Mouse (Mus musculus) embryonic facial prominence, embryonic 10.5 days (tissue): Measurements from ENCODE around the gene Cox7a1. TPM values are rescaled to one million over a fixed set of nuclear protein-coding genes. Genes with fewer than 3 reads are reported as not detected.

Experiments used
- DNase-seq: peaks from one replicate; pipeline ENCODE4 v3.0.0-alpha.2; 2017; ENCODE audit warnings: low spot score
- H3K27ac ChIP-seq: fragments of 300-500 bp; sonication (generic); replicated peaks from 2 replicates; pipeline ENCODE4 v1.5.1; 2016; ENCODE audit warnings: mild to moderate bottlenecking
- H3K27me3 ChIP-seq: fragments of 300-500 bp; sonication (generic); replicated peaks from 2 replicates; pipeline ENCODE4 v1.6.1; 2016; ENCODE audit warnings: low read depth, mild to moderate bottlenecking; ENCODE audit not compliant: poor library complexity, severe bottlenecking
- H3K36me3 ChIP-seq: fragments of 300-500 bp; sonication (generic); replicated peaks from 2 replicates; pipeline ENCODE4 v1.6.1; 2016; ENCODE audit warnings: mild to moderate bottlenecking, moderate library complexity
- H3K4me1 ChIP-seq: fragments of 300-500 bp; sonication (generic); 2 replicates; pipeline ENCODE4 v1.6.1; 2016
- H3K4me3 ChIP-seq: fragments of 300-500 bp; sonication (generic); 2 replicates; pipeline ENCODE4 v1.5.1; 2016; ENCODE audit warnings: mild to moderate bottlenecking, moderate library complexity
- H3K9me3 ChIP-seq: fragments of 300-500 bp; sonication (generic); 2 replicates; pipeline ENCODE4 v1.6.1; 2016; ENCODE audit warnings: mild to moderate bottlenecking
- WGBS: fragments of 180-500 bp; shearing (Covaris S2); methylation state at CpG from one replicate; pipeline ENCODE4 v1.1.7; 2016; 5-methylcytosine and 5-hydroxymethylcytosine counted together
- polyA plus RNA-seq: library from polyadenylated mRNA; unstranded; fragments of >200 nt; fragmentation: Nextera tagmentation; extraction: Ambion mirVana; gene quantifications from 2 replicates; pipeline ENCODE4 v1.2.1, GENCODE M21; 2016

The Cox7a1 gene
- polyA plus RNA-seq, 1 experiment from 2014 or later: 2.5 TPM

DNA sequence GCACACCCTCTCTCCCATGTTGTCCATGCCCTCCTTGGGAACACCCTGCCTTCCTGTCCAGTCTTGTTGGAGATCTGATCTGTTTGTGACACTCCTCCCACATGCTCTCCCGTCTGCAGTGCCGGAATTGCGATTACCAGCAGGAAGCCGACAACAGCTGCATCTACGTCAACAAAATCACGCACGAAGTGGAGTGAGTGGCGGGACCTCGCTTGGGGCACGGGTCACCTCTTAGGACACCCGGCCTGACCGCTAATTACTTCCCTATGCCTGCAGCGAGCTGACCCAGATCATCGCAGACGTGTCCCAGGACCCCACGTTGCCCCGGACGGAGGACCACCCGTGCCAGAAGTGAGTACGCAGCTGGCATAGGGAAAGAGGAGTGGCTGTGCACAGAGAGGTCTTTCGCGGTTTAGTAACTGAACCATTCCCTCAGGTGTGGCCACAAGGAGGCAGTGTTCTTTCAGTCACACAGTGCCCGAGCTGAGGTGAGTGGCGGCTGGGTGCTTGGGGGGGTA is 48.7 kb downstream of the Cox7a1 start:
- H3K36me3 ChIP-seq: peaks cover 46% of the 10 kb centered on the region
- H3K27ac ChIP-seq: peak overlapping the region; percentile 92
- 6% methylated on average over 24 of the region's 24 CpGs for WGBS

GRCm38 (mm10) chr7:30233387-30233786 is 49.4 kb downstream of the Cox7a1 start:
- peaks cover 39% of the 10 kb centered on the region for H3K36me3 ChIP-seq
- H3K4me3 ChIP-seq: peak overlapping the region; percentile 68
- H3K9me3 ChIP-seq: no peaks in the 10 kb centered on the region
- peak overlapping the region; percentile 12; the same call in 1 of the 2 replicates for H3K27ac ChIP-seq
- H3K27me3 ChIP-seq: no peaks in the 10 kb centered on the region
- no peak for DNase-seq
- 91% methylated on average over 20 of the region's 20 CpGs for WGBS
- H3K4me1 ChIP-seq: peaks cover 23% of the 10 kb centered on the region

More for the DNA sequence above, 48.7 kb downstream of the Cox7a1 start:
- peak overlapping the region; percentile 68 for H3K4me3 ChIP-seq
- H3K4me1 ChIP-seq: peaks cover 23% of the 10 kb centered on the region
- DNase-seq: peak; percentile 74
- no peaks in the 10 kb centered on the region for H3K27me3 ChIP-seq
- H3K9me3 ChIP-seq: no peaks in the 10 kb centered on the region

DNA sequence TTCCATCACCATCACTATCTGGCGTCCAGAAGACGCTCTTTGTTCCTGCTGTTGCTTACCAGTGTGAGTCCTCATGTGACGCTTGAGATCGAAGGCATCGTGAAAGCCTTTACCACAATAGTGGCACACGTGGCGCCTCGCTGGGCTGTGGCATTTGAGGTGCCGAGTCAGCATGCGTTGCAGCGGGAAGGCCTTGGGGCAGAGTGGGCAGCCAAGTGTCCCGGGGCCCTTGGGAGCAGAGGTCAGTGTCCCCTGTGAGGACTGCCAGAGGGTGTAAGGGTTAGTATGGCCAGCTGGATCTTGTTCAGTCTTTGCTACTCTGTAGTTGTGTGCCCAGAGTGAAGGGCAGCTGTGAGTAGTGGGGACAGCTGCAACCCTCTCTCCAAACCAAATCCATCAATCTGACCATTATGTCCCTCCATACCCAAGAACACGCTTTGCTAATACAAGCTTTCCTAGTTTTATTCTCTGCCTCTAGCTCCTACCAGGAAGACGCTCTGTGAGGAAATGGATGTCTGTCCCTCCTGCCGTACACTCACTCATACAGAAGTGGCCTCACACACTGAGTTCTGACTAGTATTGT is 50.4 kb downstream of the Cox7a1 start:
- no peak for DNase-seq
- Histone ChIP-seq H3K27me3 (no peaks in the 10 kb centered on the region), H3K36me3 (peaks cover 33% of the 10 kb centered on the region), H3K4me3 (no peak overlapping the region), H3K4me1 (peaks cover 23% of the 10 kb centered on the region), H3K27ac (no peak overlapping the region), H3K9me3 (no peaks in the 10 kb centered on the region)
- WGBS: 93% methylated on average over 15 of the region's 15 CpGs

DNA sequence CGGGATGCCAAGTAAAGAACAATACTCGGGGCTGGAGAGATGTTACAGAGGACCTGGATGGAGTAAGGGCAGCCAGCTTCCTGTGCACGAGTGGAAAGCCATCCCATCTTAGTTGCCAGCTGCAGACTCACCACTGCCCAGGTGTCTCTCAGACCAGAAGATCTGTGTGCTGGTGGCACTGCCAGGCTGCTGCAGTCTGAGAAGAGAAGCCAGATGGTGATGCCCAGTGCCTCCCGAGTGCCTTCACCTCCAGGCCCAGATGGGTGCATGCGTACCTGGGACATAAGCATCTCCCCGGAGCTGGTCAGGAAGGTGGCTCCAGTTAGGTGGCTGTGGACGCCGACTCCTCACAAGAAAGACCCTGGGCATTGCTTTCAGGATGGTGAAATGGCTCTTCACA is 51.1 kb downstream of the Cox7a1 start:
- Histone ChIP-seq H3K27ac (no peak overlapping the region), H3K4me3 (no peak overlapping the region), H3K27me3 (no peaks in the 10 kb centered on the region), H3K9me3 (no peaks in the 10 kb centered on the region), H3K4me1 (peaks cover 23% of the 10 kb centered on the region), H3K36me3 (peaks cover 31% of the 10 kb centered on the region)
- no peak for DNase-seq
- 86% methylated on average over 8 of the region's 8 CpGs for WGBS

DNA sequence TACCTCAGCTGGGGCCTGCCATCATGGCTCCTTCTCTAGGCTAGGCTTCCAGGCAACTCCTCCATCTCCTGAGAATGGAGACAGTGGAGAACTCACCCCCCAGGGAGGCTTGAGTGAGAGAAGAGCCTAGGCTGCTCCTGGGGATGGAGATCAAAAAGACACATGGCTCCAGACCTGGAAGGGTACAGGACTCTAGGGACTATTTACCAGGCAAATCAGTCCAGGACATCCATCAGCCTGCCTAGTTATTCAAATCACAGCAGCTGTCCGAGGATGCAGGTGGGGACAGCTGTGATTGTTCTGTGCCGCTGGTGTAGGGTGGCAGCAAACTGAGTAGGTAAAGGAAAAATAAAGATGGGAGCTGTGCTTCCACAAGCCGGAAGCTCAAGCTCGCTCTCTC is 51.7 kb downstream of the Cox7a1 start, which contains the start of gene Ovol3:
Ovol3 (minus strand) TSS at position 101 of the 400 bp plus-strand sequence.
- no peaks in the 10 kb centered on the region for H3K27me3 ChIP-seq
- peaks cover 20% of the 10 kb centered on the region for H3K4me1 ChIP-seq
- no peak within 1 kb of the TSS for H3K27ac ChIP-seq
- peaks cover 37% of the 10 kb centered on the region for H3K36me3 ChIP-seq
- DNase-seq: no peak
- no peak within 1 kb of the TSS for H3K4me3 ChIP-seq
- no peaks in the 10 kb centered on the region for H3K9me3 ChIP-seq
- 84% methylated on average over 4 of the region's 4 CpGs for WGBS

Other genes starting within 250 kb of the Cox7a1 start
- 13.9 and 14.7 TPM in 2 replicates for gene Zfp74, start 230.1 kb upstream of the Cox7a1 start, polyA plus RNA-seq
- 30.4 and 34.3 TPM in 2 replicates for gene Zfp568, start 200.2 kb upstream of the Cox7a1 start, polyA plus RNA-seq
- 3.4 and 4.5 TPM in 2 replicates for gene Zfp14, start 132.8 kb upstream of the Cox7a1 start, polyA plus RNA-seq
- 5.6 and 6.4 TPM in 2 replicates for gene Zfp82, start 111.2 kb upstream of the Cox7a1 start, polyA plus RNA-seq
- 1.6 and 4.8 TPM in 2 replicates for gene Gm26920, start 93.7 kb upstream of the Cox7a1 start, polyA plus RNA-seq
- 20.0 and 21.0 TPM in 2 replicates for gene Zfp566, start 93.6 kb upstream of the Cox7a1 start, polyA plus RNA-seq
- 119 and 127 TPM in 2 replicates for gene Zfp260, start 89.4 kb upstream of the Cox7a1 start, polyA plus RNA-seq
- 9.7 and 11.4 TPM in 2 replicates for gene Zfp382, start 62.2 kb upstream of the Cox7a1 start, polyA plus RNA-seq
- 19.9 and 20.1 TPM in 2 replicates for gene Zfp146, start 14.4 kb upstream of the Cox7a1 start, polyA plus RNA-seq
- 54.8 and 61.9 TPM in 2 replicates for gene Capns1, start 14.7 kb downstream of the Cox7a1 start, polyA plus RNA-seq
- gene Polr2i, start 47.8 kb downstream of the Cox7a1 start, polyA plus RNA-seq: 174 and 177 TPM in 2 replicates
- gene Tbcb, start 48.1 kb downstream of the Cox7a1 start, polyA plus RNA-seq: 270 and 275 TPM in 2 replicates
- not detected in 2 replicates for gene Ovol3, start 51.6 kb downstream of the Cox7a1 start, polyA plus RNA-seq
- gene Thap8, start 96.0 kb downstream of the Cox7a1 start, polyA plus RNA-seq: 0.45 and 0.90 TPM in 2 replicates
- 17.8 and 18.2 TPM in 2 replicates for gene Wdr62, start 96.3 kb downstream of the Cox7a1 start, polyA plus RNA-seq
- 53.0 and 53.4 TPM in 2 replicates for gene Clip3, start 107.6 kb downstream of the Cox7a1 start, polyA plus RNA-seq
- 95.5 and 97.0 TPM in 2 replicates for gene Alkbh6, start 124.6 kb downstream of the Cox7a1 start, polyA plus RNA-seq
- 51.1 and 65.6 TPM in 2 replicates for gene Syne4, start 130.7 kb downstream of the Cox7a1 start, polyA plus RNA-seq
- gene E130208F15Rik, start 137.6 kb downstream of the Cox7a1 start, polyA plus RNA-seq: 2.1 TPM in 2 replicates
- gene Sdhaf1, start 139.8 kb downstream of the Cox7a1 start, polyA plus RNA-seq: 17.5 and 17.8 TPM in 2 replicates
- gene Lrfn3, start 178.6 kb downstream of the Cox7a1 start, polyA plus RNA-seq: 5.0 and 5.4 TPM in 2 replicates
- 11.8 and 15.4 TPM in 2 replicates for gene Tyrobp, start 229.6 kb downstream of the Cox7a1 start, polyA plus RNA-seq
- not detected in 2 replicates for gene Hcst, start 235.7 kb downstream of the Cox7a1 start, polyA plus RNA-seq
- 1.1 and 1.8 TPM in 2 replicates for gene Nfkbid, start 237.6 kb downstream of the Cox7a1 start, polyA plus RNA-seq